Comparison of ENCODE assay signal across 8 mouse cellular contexts in the genomic region with DNA sequence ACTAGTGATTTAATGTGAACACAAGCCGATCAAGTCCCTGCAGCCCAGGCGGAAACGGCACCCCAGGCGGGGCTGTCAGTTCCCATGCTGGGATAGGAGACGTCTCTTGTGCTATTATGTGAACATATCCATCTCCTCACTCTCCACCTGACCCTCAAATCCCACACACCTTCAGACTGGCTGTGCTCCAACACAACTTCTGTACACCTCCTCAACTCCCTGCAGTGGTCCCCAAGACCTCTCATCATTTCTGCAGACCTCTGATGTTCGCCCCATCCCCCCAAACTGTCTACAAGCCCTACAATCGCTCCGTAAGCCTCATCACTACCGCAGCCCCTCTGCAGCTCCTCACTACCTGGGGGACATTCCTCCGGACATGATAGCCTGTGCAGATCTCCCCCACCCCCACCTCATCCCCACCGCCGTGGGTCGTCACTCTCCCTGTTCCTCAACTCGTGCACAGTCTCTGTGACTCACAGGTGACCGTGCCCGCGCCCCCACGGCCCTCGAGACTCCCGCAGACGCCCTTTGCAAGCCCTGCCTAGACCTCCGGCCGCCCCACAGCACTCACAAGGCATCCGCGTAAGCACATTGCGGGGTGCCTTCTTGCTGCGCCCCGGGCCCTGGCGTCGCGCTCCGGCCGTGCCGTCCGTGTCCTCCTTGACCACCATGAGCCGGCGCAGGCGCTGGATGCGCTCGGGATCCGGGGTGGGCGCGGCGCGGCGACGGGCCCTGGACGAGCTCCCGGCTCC. TPM values are rescaled to one million over a fixed set of nuclear protein-coding genes. Genes with fewer than 3 reads are reported as not detected.
DNase-seq lines count a peak whose midpoint lies in the region; ATAC-seq and TF ChIP-seq lines count a peak whose summit lies in the region.

No protein-coding gene starts in this region.

- no peak for TF ChIP-seq CTCF in C2C12 (IDR thresholded peaks at IDR 0.05; ENCODE audit: control insufficient read depth, insufficient read depth, insufficient read length)
- TF ChIP-seq CTCF in brain, embryonic 14.5 days (IDR thresholded peaks at IDR 0.05; ENCODE audit: borderline replicate concordance, extremely low read depth, insufficient read depth, insufficient read length): no peak
- TF ChIP-seq CTCF in thymus, adult 2 months (IDR thresholded peaks at IDR 0.05; ENCODE audit: borderline replicate concordance, control insufficient read depth, extremely low read depth, insufficient read depth, low read length, poor library complexity): no peak

- under 1% methylated on average over 49 of the region's 49 CpGs for WGBS in forebrain, embryonic 11.5 days
- under 1% methylated on average over 49 of the region's 49 CpGs for WGBS in kidney, embryonic 14.5 days
- WGBS in midbrain, embryonic 11.5 days: under 1% methylated on average over 49 of the region's 49 CpGs
- WGBS in thymus, adult 2 months: under 1% methylated on average over 49 of the region's 49 CpGs

- peak; percentile 24 to 36 for DNase-seq in frontal cortex, postnatal 36 days (ENCODE audit: low spot score in 2 of 2)
- DNase-seq in frontal cortex, adult 2 months (ENCODE audit: extremely low spot score in 1 of 2, low spot score in 1 of 2): no peak
- peak; percentile 68 for DNase-seq in brain, embryonic 14.5 days (ENCODE audit: low read depth)
- DNase-seq in forebrain, embryonic 11.5 days (ENCODE audit: low spot score): peak; percentile 61
- DNase-seq in midbrain, embryonic 11.5 days (ENCODE audit: low spot score, missing footprints): peak; percentile 90
- peak; percentile 26 for DNase-seq in thymus, adult 2 months

- peak overlapping the region; percentile 85 for H3K9ac ChIP-seq in forebrain, embryonic 11.5 days (ENCODE audit: low read length)
- peak overlapping the region; percentile 86 for H3K9ac ChIP-seq in kidney, embryonic 14.5 days (ENCODE audit: low read depth, low read length)
- H3K9ac ChIP-seq in midbrain, embryonic 11.5 days (ENCODE audit: low read length): peak overlapping the region; percentile 87

- H3K79me2 ChIP-seq in C2C12 (ENCODE audit: control insufficient read depth, insufficient read depth): peaks cover 44% of the 10 kb centered on the region

- peaks cover 2% of the 10 kb centered on the region; the same call in 1 of the 2 replicates for H3K4me1 ChIP-seq in forebrain, embryonic 11.5 days (replicated peaks; ENCODE audit: control insufficient read depth, insufficient read depth, low read length)
- peaks cover 12% of the 10 kb centered on the region for H3K4me1 ChIP-seq in kidney, embryonic 14.5 days (ENCODE audit: control insufficient read depth, insufficient read depth, low read length)
- peaks cover 12% of the 10 kb centered on the region for H3K4me1 ChIP-seq in midbrain, embryonic 11.5 days (ENCODE audit: control insufficient read depth, insufficient read depth, low read length)
- no peaks in the 10 kb centered on the region; the same call in 1 of the 2 replicates for H3K4me1 ChIP-seq in thymus, adult 2 months (replicated peaks; ENCODE audit: control insufficient read depth, insufficient read depth, low read length)

- peaks cover 19% of the 10 kb centered on the region for H3K36me3 ChIP-seq in C2C12 (ENCODE audit: control insufficient read depth, insufficient read depth)
- no peaks in the 10 kb centered on the region for H3K36me3 ChIP-seq in forebrain, embryonic 11.5 days (ENCODE audit: control insufficient read depth, insufficient read depth, low read length)
- H3K36me3 ChIP-seq in kidney, embryonic 14.5 days (ENCODE audit: control insufficient read depth, insufficient read depth, low read length): peaks cover 10% of the 10 kb centered on the region; the same call in 1 of the 2 replicates
- no peaks in the 10 kb centered on the region; the same call in 1 of the 2 replicates for H3K36me3 ChIP-seq in midbrain, embryonic 11.5 days (ENCODE audit: control insufficient read depth, insufficient read depth, low read length)
- no peaks in the 10 kb centered on the region for H3K36me3 ChIP-seq in thymus, adult 2 months (ENCODE audit: control insufficient read depth, insufficient read depth, low read length)

- TF ChIP-seq POLR2A in brain, embryonic 14.5 days (IDR thresholded peaks at IDR 0.05; ENCODE audit: borderline replicate concordance, extremely low read depth, insufficient read depth, insufficient read length, poor library complexity, severe bottlenecking): no peak
- TF ChIP-seq POLR2A in thymus, adult 2 months (IDR thresholded peaks at IDR 0.05; ENCODE audit: control insufficient read depth, extremely low read depth, insufficient read depth, low read length, poor library complexity): no peak; the same call in 1 of the 2 replicates

- H3K9me3 ChIP-seq in forebrain, embryonic 11.5 days (ENCODE audit: control insufficient read depth, low read length): no peaks in the 10 kb centered on the region
- no peaks in the 10 kb centered on the region for H3K9me3 ChIP-seq in kidney, embryonic 14.5 days (ENCODE audit: control insufficient read depth, low read length)
- no peaks in the 10 kb centered on the region for H3K9me3 ChIP-seq in midbrain, embryonic 11.5 days (ENCODE audit: control insufficient read depth, low read length)

- ATAC-seq in forebrain, embryonic 11.5 days (replicated peaks; ENCODE audit: low FRiP score): peak; percentile 74
- ATAC-seq in kidney, embryonic 14.5 days (ENCODE audit: low FRiP score, low TSS enrichment): peak; percentile 34
- peak; percentile 69 for ATAC-seq in midbrain, embryonic 11.5 days (ENCODE audit: low FRiP score)

- no peaks in the 10 kb centered on the region for H3K27me3 ChIP-seq in C2C12 (ENCODE audit: control insufficient read depth, insufficient read depth, insufficient read length)
- no peaks in the 10 kb centered on the region for H3K27me3 ChIP-seq in forebrain, embryonic 11.5 days (ENCODE audit: control insufficient read depth, insufficient read depth, low read length)
- no peaks in the 10 kb centered on the region for H3K27me3 ChIP-seq in kidney, embryonic 14.5 days (ENCODE audit: control insufficient read depth, insufficient read depth, low read length)
- no peaks in the 10 kb centered on the region for H3K27me3 ChIP-seq in midbrain, embryonic 11.5 days (ENCODE audit: control insufficient read depth, insufficient read depth, low read length)
- H3K27me3 ChIP-seq in thymus, adult 2 months (ENCODE audit: control insufficient read depth, insufficient read depth, low read length): no peaks in the 10 kb centered on the region

- H3ac ChIP-seq in C2C12 (ENCODE audit: control insufficient read depth, insufficient read length, low read depth): peak overlapping the region; percentile 81

- no peak overlapping the region for H3K27ac ChIP-seq in forebrain, embryonic 11.5 days (ENCODE audit: low read depth, low read length)
- no peak overlapping the region for H3K27ac ChIP-seq in kidney, embryonic 14.5 days (ENCODE audit: low read depth, low read length)
- H3K27ac ChIP-seq in midbrain, embryonic 11.5 days (ENCODE audit: low read depth, low read length): peak overlapping the region; percentile 41; the same call in 1 of the 2 replicates
- no peak overlapping the region for H3K27ac ChIP-seq in thymus, adult 2 months (ENCODE audit: control insufficient read depth, insufficient read depth, low read length)

- H3K4me3 ChIP-seq in C2C12 (ENCODE audit: insufficient read depth, poor library complexity, severe bottlenecking): peak overlapping the region; percentile 79
- H3K4me3 ChIP-seq in forebrain, embryonic 11.5 days (ENCODE audit: low read depth, low read length): peak overlapping the region; percentile 81
- H3K4me3 ChIP-seq in kidney, embryonic 14.5 days (ENCODE audit: low read length): peak overlapping the region; percentile 86
- H3K4me3 ChIP-seq in midbrain, embryonic 11.5 days (ENCODE audit: low read depth, low read length): peak overlapping the region; percentile 81
- peak overlapping the region; percentile 92 for H3K4me3 ChIP-seq in thymus, adult 2 months (ENCODE audit: control insufficient read depth, insufficient read depth, low read length)

- peaks cover 8% of the 10 kb centered on the region for H3K79me3 ChIP-seq in C2C12 (ENCODE audit: low read depth)

- H3K4me2 ChIP-seq in forebrain, embryonic 11.5 days (ENCODE audit: low read depth, low read length, severe bottlenecking): peak overlapping the region; percentile 88
- peak overlapping the region; percentile 89 for H3K4me2 ChIP-seq in kidney, embryonic 14.5 days (replicated peaks; ENCODE audit: low read depth, low read length)
- peak overlapping the region; percentile 70 for H3K4me2 ChIP-seq in midbrain, embryonic 11.5 days

TF ChIP-seq in C2C12, 6 proteins besides CTCF, POLR2A, EP300 and RAD21 (continues in another document):
- TF ChIP-seq FOSL1 (IDR thresholded peaks at IDR 0.05; ENCODE audit: insufficient read depth, low read length, poor library complexity, severe bottlenecking): no peak
- no peak for TF ChIP-seq MAX (IDR thresholded peaks at IDR 0.05)
- no peak for TF ChIP-seq MYOD1 (IDR thresholded peaks at IDR 0.05; ENCODE audit: control insufficient read depth, insufficient read length, low read depth)

RNA-seq across cellular contexts. Expression of a gene that starts 0.7 kb away (rescaled TPM):
- polyA plus RNA-seq in frontal cortex, adult 2 months (2012; rRNA removed): 7.7 and 9.2 TPM in 2 replicates
- polyA plus RNA-seq in C2C12 (2012; fragmentation: generic; extraction: Trizol): 9.7 TPM
- polyA plus RNA-seq in brain, embryonic 14.5 days (2012; rRNA removed): 19.1 and 29.7 TPM in 2 replicates
- 8.9 and 11.0 TPM in 2 replicates for polyA plus RNA-seq in forebrain, embryonic 11.5 days (2014; fragmentation: Nextera tagmentation; extraction: Ambion mirVana)
- polyA plus RNA-seq in kidney, embryonic 14.5 days (2014; fragmentation: Nextera tagmentation; extraction: Ambion mirVana): 6.0 and 8.8 TPM in 2 replicates
- 10.8 and 13.0 TPM in 2 replicates for polyA plus RNA-seq in midbrain, embryonic 11.5 days (2014; fragmentation: Nextera tagmentation; extraction: Ambion mirVana)
- polyA plus RNA-seq in thymus, adult 2 months (2012; rRNA removed): 11.4 and 13.0 TPM in 2 replicates

RNA-seq across cellular contexts. Expression of a gene that starts 11.2 kb away (rescaled TPM):
- polyA plus RNA-seq in frontal cortex, adult 2 months (2012; rRNA removed): 6.7 and 7.8 TPM in 2 replicates
- polyA plus RNA-seq in C2C12 (2012; fragmentation: generic; extraction: Trizol): 28.5 TPM
- 12.0 and 12.2 TPM in 2 replicates for polyA plus RNA-seq in brain, embryonic 14.5 days (2012; rRNA removed)
- polyA plus RNA-seq in forebrain, embryonic 11.5 days (2014; fragmentation: Nextera tagmentation; extraction: Ambion mirVana): 14.1 and 16.0 TPM in 2 replicates
- 15.9 and 16.6 TPM in 2 replicates for polyA plus RNA-seq in kidney, embryonic 14.5 days (2014; fragmentation: Nextera tagmentation; extraction: Ambion mirVana)
- 14.6 and 14.7 TPM in 2 replicates for polyA plus RNA-seq in midbrain, embryonic 11.5 days (2014; fragmentation: Nextera tagmentation; extraction: Ambion mirVana)
- polyA plus RNA-seq in thymus, adult 2 months (2012; rRNA removed): 9.1 and 11.4 TPM in 2 replicates

RNA-seq across cellular contexts. Expression of a gene that starts 36.0 kb away (rescaled TPM):
- polyA plus RNA-seq in frontal cortex, adult 2 months (2012; rRNA removed): 0.12 and 0.17 TPM in 2 replicates
- 0.01 TPM for polyA plus RNA-seq in C2C12 (2012; fragmentation: generic; extraction: Trizol)
- 0.29 and 0.30 TPM in 2 replicates for polyA plus RNA-seq in brain, embryonic 14.5 days (2012; rRNA removed)
- polyA plus RNA-seq in forebrain, embryonic 11.5 days (2014; fragmentation: Nextera tagmentation; extraction: Ambion mirVana): 0.17 and 0.37 TPM in 2 replicates
- 0.16 TPM in 2 replicates for polyA plus RNA-seq in kidney, embryonic 14.5 days (2014; fragmentation: Nextera tagmentation; extraction: Ambion mirVana)
- 0.18 and 0.21 TPM in 2 replicates for polyA plus RNA-seq in midbrain, embryonic 11.5 days (2014; fragmentation: Nextera tagmentation; extraction: Ambion mirVana)
- polyA plus RNA-seq in thymus, adult 2 months (2012; rRNA removed): 0.17 and 0.26 TPM in 2 replicates

Comparison
In these comparisons a context has a peak if more than half of its experiments do, and no peak if none do; other contexts are left out.
1. DNase-seq: peak in frontal cortex, postnatal 36 days (2 of 2), brain, embryonic 14.5 days (single experiment), forebrain, embryonic 11.5 days (single experiment), midbrain, embryonic 11.5 days (single experiment) and thymus, adult 2 months (single experiment); none in frontal cortex, adult 2 months (0 of 2).
2. Peak in every context shown above with its lines, with median percentiles within 50 percentile points of each other: H3K4me3 ChIP-seq, ATAC-seq, H3K4me2 ChIP-seq and H3K9ac ChIP-seq.